In genomic region chr4:129573430-129573829, GRCm38 (mm10) we compare ENCODE assay signal across 9 mouse cellular contexts. TPM values are rescaled to one million over a fixed set of nuclear protein-coding genes. Genes with fewer than 3 reads are reported as not detected.
DNase-seq lines count a peak whose midpoint lies in the region; ATAC-seq lines count a peak whose summit lies in the region.
"Had no signal": no experiment of that assay in that cellular context is flagged by ENCODE, and none has a peak within 500 bp of the region (broad histone marks: within the 10 kb centered on the region; RNA-seq: fewer than 3 reads in every experiment).

TSS of gene Lck (minus strand) at chr4:129573641.

- ATAC-seq in forebrain, embryonic 16.5 days, result no peak
- ATAC-seq in forebrain, embryonic 13.5 days, result no peak
- ATAC-seq in liver, embryonic 11.5 days (replicated peaks; ENCODE audit: low FRiP score), result no peak

- H3K4me3 ChIP-seq in forebrain, embryonic 16.5 days (replicated peaks; ENCODE audit: low read length), result no peak within 1 kb of the TSS
- no peak within 1 kb of the TSS for H3K4me3 ChIP-seq in forebrain, embryonic 13.5 days
- no peak within 1 kb of the TSS for H3K4me3 ChIP-seq in liver, embryonic 11.5 days (ENCODE audit: low read depth, low read length)
- no peak within 1 kb of the TSS for H3K4me3 ChIP-seq in limb, embryonic 10.5 days
- H3K4me3 ChIP-seq: embryonic facial prominence, embryonic 15.5 days had no signal

- H3K4me2 ChIP-seq in forebrain, embryonic 16.5 days (ENCODE audit: low read length), result no peak within 1 kb of the TSS
- no peak within 1 kb of the TSS for H3K4me2 ChIP-seq in forebrain, embryonic 13.5 days
- no peak within 1 kb of the TSS for H3K4me2 ChIP-seq in liver, embryonic 11.5 days
- H3K4me2 ChIP-seq: embryonic facial prominence, embryonic 15.5 days had no signal

- no peaks in the 10 kb centered on the region for H3K9me3 ChIP-seq in forebrain, embryonic 16.5 days (ENCODE audit: control insufficient read depth, low read length)
- H3K9me3 ChIP-seq in forebrain, embryonic 13.5 days (replicated peaks), result no peaks in the 10 kb centered on the region
- H3K9me3 ChIP-seq in liver, embryonic 11.5 days (ENCODE audit: control insufficient read depth, low read length), result no peaks in the 10 kb centered on the region
- no peaks in the 10 kb centered on the region for H3K9me3 ChIP-seq in limb, embryonic 10.5 days (replicated peaks)
- H3K9me3 ChIP-seq: embryonic facial prominence, embryonic 15.5 days had no signal

- DNase-seq in liver, embryonic 11.5 days (ENCODE audit: low spot score), result no peak
- DNase-seq in liver, result no peak
- no peak for DNase-seq in limb, embryonic 10.5 days (ENCODE audit: low spot score)
- peak; percentile 32 to 70 for DNase-seq in spleen, postnatal 4 days (ENCODE audit: low spot score in 2 of 2)
- DNase-seq in right cerebral cortex, postnatal 25 days, result no peak
- DNase-seq in layer of hippocampus, postnatal 25 days (ENCODE audit: extremely low spot score in 1 of 2, low spot score in 1 of 2), result no peak

- H3K9ac ChIP-seq in forebrain, embryonic 16.5 days (replicated peaks; ENCODE audit: low read depth, low read length), result no peak within 1 kb of the TSS
- no peak within 1 kb of the TSS for H3K9ac ChIP-seq in forebrain, embryonic 13.5 days
- H3K9ac ChIP-seq in liver, embryonic 11.5 days (ENCODE audit: low read depth, low read length), result no peak within 1 kb of the TSS
- H3K9ac ChIP-seq: embryonic facial prominence, embryonic 15.5 days had no signal

- H3K36me3 ChIP-seq in forebrain, embryonic 16.5 days (ENCODE audit: control insufficient read depth, insufficient read depth), result no peaks in the 10 kb centered on the region
- H3K36me3 ChIP-seq in forebrain, embryonic 13.5 days (ENCODE audit: poor library complexity, severe bottlenecking), result no peaks in the 10 kb centered on the region
- H3K36me3 ChIP-seq in liver, embryonic 11.5 days (ENCODE audit: control insufficient read depth, insufficient read depth, low read length), result no peaks in the 10 kb centered on the region
- H3K36me3 ChIP-seq in limb, embryonic 10.5 days, result no peaks in the 10 kb centered on the region
- H3K36me3 ChIP-seq: embryonic facial prominence, embryonic 15.5 days had no signal

- H3K27ac ChIP-seq in forebrain, embryonic 16.5 days (ENCODE audit: low read length), result no peak within 1 kb of the TSS
- H3K27ac ChIP-seq in forebrain, embryonic 13.5 days, result no peak within 1 kb of the TSS
- peak within 1 kb of the TSS; percentile 53; the same call in 1 of the 2 replicates for H3K27ac ChIP-seq in liver, embryonic 11.5 days (ENCODE audit: low read depth, low read length)
- H3K27ac ChIP-seq in limb, embryonic 10.5 days, result peak within 1 kb of the TSS; percentile 32; the same call in 1 of the 2 replicates
- H3K27ac ChIP-seq: embryonic facial prominence, embryonic 15.5 days had no signal

- WGBS in forebrain, embryonic 16.5 days, result 91% methylated on average over 8 of the region's 8 CpGs
- WGBS in forebrain, embryonic 13.5 days, result 93% methylated on average over 8 of the region's 8 CpGs
- WGBS in liver, embryonic 11.5 days, result 66% methylated on average over 8 of the region's 8 CpGs
- 90% methylated on average over 8 of the region's 8 CpGs for WGBS in limb, embryonic 10.5 days

- peaks cover 7% of the 10 kb centered on the region for H3K4me1 ChIP-seq in forebrain, embryonic 16.5 days (replicated peaks; ENCODE audit: control insufficient read depth, insufficient read depth, low read length)
- peaks cover 7% of the 10 kb centered on the region; the same call in 1 of the 2 replicates for H3K4me1 ChIP-seq in forebrain, embryonic 13.5 days
- peaks cover 4% of the 10 kb centered on the region for H3K4me1 ChIP-seq in liver, embryonic 11.5 days (replicated peaks; ENCODE audit: control insufficient read depth, insufficient read depth, low read length)
- H3K4me1 ChIP-seq in limb, embryonic 10.5 days, result peaks cover 25% of the 10 kb centered on the region
- H3K4me1 ChIP-seq: embryonic facial prominence, embryonic 15.5 days had no signal

- H3K27me3 ChIP-seq in forebrain, embryonic 16.5 days (replicated peaks; ENCODE audit: control insufficient read depth, insufficient read depth, low read length), result no peaks in the 10 kb centered on the region
- H3K27me3 ChIP-seq in forebrain, embryonic 13.5 days, result no peaks in the 10 kb centered on the region
- H3K27me3 ChIP-seq in liver, embryonic 11.5 days (replicated peaks; ENCODE audit: control insufficient read depth, insufficient read depth, low read length), result no peaks in the 10 kb centered on the region
- H3K27me3 ChIP-seq in limb, embryonic 10.5 days (ENCODE audit: low read depth, poor library complexity, severe bottlenecking), result 0 out of 2 replicates have a peak, but pooled peaks cover 3% of the 10 kb centered on the region
- H3K27me3 ChIP-seq: embryonic facial prominence, embryonic 15.5 days had no signal

RNA-seq across cellular contexts. Expression of gene Lck, which starts in this region (rescaled TPM):
- polyA plus RNA-seq in forebrain, embryonic 16.5 days (2015; fragmentation: Nextera tagmentation; extraction: Ambion mirVana), result 7.6 and 11.1 TPM in 2 replicates
- 7.6 and 9.2 TPM in 2 replicates for polyA plus RNA-seq in forebrain, embryonic 13.5 days (2015; fragmentation: Nextera tagmentation; extraction: Ambion mirVana)
- 5.5 and 6.0 TPM in 2 replicates for polyA plus RNA-seq in liver, embryonic 11.5 days (2014; fragmentation: Nextera tagmentation; extraction: Ambion mirVana)
- 10.3 and 13.5 TPM in 2 replicates for polyA plus RNA-seq in limb, embryonic 10.5 days (2016; fragmentation: Nextera tagmentation; extraction: Ambion mirVana)
- 1 to 10 TPM; 3.3 to 3.5 TPM for total RNA-seq in layer of hippocampus, postnatal 25 days (2021)

Comparison
In these comparisons a context has a peak if more than half of its experiments do, and no peak if none do; other contexts are left out.
1. H3K27ac ChIP-seq: peak in liver, embryonic 11.5 days (single experiment) and limb, embryonic 10.5 days (single experiment); none in forebrain, embryonic 16.5 days (single experiment) and forebrain, embryonic 13.5 days (single experiment).
2. DNase-seq: peak in spleen, postnatal 4 days (2 of 2); none in liver, embryonic 11.5 days (single experiment), liver (single experiment), limb, embryonic 10.5 days (single experiment), right cerebral cortex, postnatal 25 days (single experiment) and layer of hippocampus, postnatal 25 days (0 of 2).